Mouse (Mus musculus): Measurements from ENCODE around the gene Rnasel. TPM values are rescaled to one million over a fixed set of nuclear protein-coding genes. Genes with fewer than 3 reads are reported as not detected.
A peak's percentile ranks its signal among the peaks of the same experiment; 100 is the strongest.

The Rnasel gene
- polyA plus RNA-seq, 1 experiment from 2014 or later, result 49.9 TPM

- no peak overlapping the region for H3K27ac ChIP-seq (ENCODE audit: low read depth, low read length)
- no peak for ATAC-seq
Measured at GRCm38 (mm10) chr1:153704174-153704573, 45.1 kb upstream of the Rnasel start.

GRCm38 (mm10) chr1:153704996-153705395 lies 44.2 kb upstream of the Rnasel start:
- no peaks in the 10 kb centered on the region for H3K27me3 ChIP-seq (replicated peaks; ENCODE audit: control insufficient read depth, insufficient read depth, low read length)
- TF ChIP-seq CTCF (IDR thresholded peaks at IDR 0.05; ENCODE audit: low read depth), result no peak
- 0 out of 2 replicates have a peak, but pooled peaks have one; percentile 19 for ATAC-seq

More at GRCm38 (mm10) chr1:153704174-153704573, 45.1 kb upstream of the Rnasel start:
- H3K4me1 ChIP-seq (replicated peaks; ENCODE audit: control insufficient read depth, insufficient read depth, low read length), result no peaks in the 10 kb centered on the region
- no peaks in the 10 kb centered on the region for H3K27me3 ChIP-seq (replicated peaks; ENCODE audit: control insufficient read depth, insufficient read depth, low read length)
- H3K9me3 ChIP-seq (ENCODE audit: control insufficient read depth), result no peaks in the 10 kb centered on the region
- WGBS, result 30% methylated on average over 7 of the region's 7 CpGs
- no peak overlapping the region for H3K4me2 ChIP-seq (replicated peaks; ENCODE audit: low read depth)
- TF ChIP-seq CTCF (IDR thresholded peaks at IDR 0.05; ENCODE audit: low read depth), result no peak
- H3K4me3 ChIP-seq (ENCODE audit: low read depth, low read length), result no peak overlapping the region
- no peaks in the 10 kb centered on the region for H3K36me3 ChIP-seq (ENCODE audit: control insufficient read depth, insufficient read depth)
- no peak overlapping the region for H3K9ac ChIP-seq (ENCODE audit: low read depth, low read length)

GRCm38 (mm10) chr1:153708626-153709025 lies 40.6 kb upstream of the Rnasel start:
- Histone ChIP-seq H3K4me1 (replicated peaks; ENCODE audit: control insufficient read depth, insufficient read depth, low read length) (no peaks in the 10 kb centered on the region), H3K27me3 (replicated peaks; ENCODE audit: control insufficient read depth, insufficient read depth, low read length) (no peaks in the 10 kb centered on the region)
- TF ChIP-seq CTCF (IDR thresholded peaks at IDR 0.05; ENCODE audit: low read depth), result no peak

More at GRCm38 (mm10) chr1:153704996-153705395, 44.2 kb upstream of the Rnasel start:
- no peaks in the 10 kb centered on the region for H3K36me3 ChIP-seq (ENCODE audit: control insufficient read depth, insufficient read depth)
- H3K9ac ChIP-seq (ENCODE audit: low read depth, low read length), result no peak overlapping the region
- H3K9me3 ChIP-seq (ENCODE audit: control insufficient read depth), result no peaks in the 10 kb centered on the region
- H3K27ac ChIP-seq (ENCODE audit: low read depth, low read length), result no peak overlapping the region
- no peak overlapping the region for H3K4me2 ChIP-seq (replicated peaks; ENCODE audit: low read depth)
- no peak overlapping the region for H3K4me3 ChIP-seq (ENCODE audit: low read depth, low read length)
- H3K4me1 ChIP-seq (replicated peaks; ENCODE audit: control insufficient read depth, insufficient read depth, low read length), result no peaks in the 10 kb centered on the region
- 43% methylated on average over 3 of the region's 3 CpGs for WGBS

GRCm38 (mm10) chr1:153709451-153709850 lies 39.8 kb upstream of the Rnasel start:
- no peaks in the 10 kb centered on the region for H3K9me3 ChIP-seq (ENCODE audit: control insufficient read depth)
- no peak for ATAC-seq
- H3K4me1 ChIP-seq (replicated peaks; ENCODE audit: control insufficient read depth, insufficient read depth, low read length), result no peaks in the 10 kb centered on the region
- H3K9ac ChIP-seq (ENCODE audit: low read depth, low read length), result no peak overlapping the region
- TF ChIP-seq CTCF (IDR thresholded peaks at IDR 0.05; ENCODE audit: low read depth), result no peak
- 48% methylated on average over 5 of the region's 5 CpGs for WGBS
- H3K4me2 ChIP-seq (replicated peaks; ENCODE audit: low read depth), result no peak overlapping the region
- H3K27ac ChIP-seq (ENCODE audit: low read depth, low read length), result no peak overlapping the region
- no peaks in the 10 kb centered on the region for H3K27me3 ChIP-seq (replicated peaks; ENCODE audit: control insufficient read depth, insufficient read depth, low read length)
- H3K4me3 ChIP-seq (ENCODE audit: low read depth, low read length), result no peak overlapping the region
- no peaks in the 10 kb centered on the region for H3K36me3 ChIP-seq (ENCODE audit: control insufficient read depth, insufficient read depth)

More at GRCm38 (mm10) chr1:153708626-153709025, 40.6 kb upstream of the Rnasel start:
- H3K9ac ChIP-seq (ENCODE audit: low read depth, low read length), result no peak overlapping the region
- WGBS, result 85% methylated on average over 5 of the region's 5 CpGs
- no peak for ATAC-seq
- no peaks in the 10 kb centered on the region for H3K36me3 ChIP-seq (ENCODE audit: control insufficient read depth, insufficient read depth)
- no peaks in the 10 kb centered on the region for H3K9me3 ChIP-seq (ENCODE audit: control insufficient read depth)
- no peak overlapping the region for H3K4me2 ChIP-seq (replicated peaks; ENCODE audit: low read depth)
- H3K4me3 ChIP-seq (ENCODE audit: low read depth, low read length), result no peak overlapping the region
- H3K27ac ChIP-seq (ENCODE audit: low read depth, low read length), result no peak overlapping the region

GRCm38 (mm10) chr1:153711544-153712262 lies 37.5 kb upstream of the Rnasel start:
- Histone ChIP-seq H3K27ac (ENCODE audit: low read depth, low read length) (no peak overlapping the region), H3K27me3 (replicated peaks; ENCODE audit: control insufficient read depth, insufficient read depth, low read length) (no peaks in the 10 kb centered on the region), H3K4me2 (replicated peaks; ENCODE audit: low read depth) (no peak overlapping the region), H3K4me3 (ENCODE audit: low read depth, low read length) (no peak overlapping the region), H3K36me3 (ENCODE audit: control insufficient read depth, insufficient read depth) (no peaks in the 10 kb centered on the region), H3K9me3 (ENCODE audit: control insufficient read depth) (no peaks in the 10 kb centered on the region), H3K4me1 (replicated peaks; ENCODE audit: control insufficient read depth, insufficient read depth, low read length) (no peaks in the 10 kb centered on the region), H3K9ac (ENCODE audit: low read depth, low read length) (no peak overlapping the region)
- 58% methylated on average over 3 of the region's 3 CpGs for WGBS
- no peak for ATAC-seq
- TF ChIP-seq CTCF (IDR thresholded peaks at IDR 0.05; ENCODE audit: low read depth), result no peak

GRCm38 (mm10) chr1:153712633-153713032 lies 36.6 kb upstream of the Rnasel start:
- H3K36me3 ChIP-seq (ENCODE audit: control insufficient read depth, insufficient read depth), result no peaks in the 10 kb centered on the region
- no peak overlapping the region for H3K4me2 ChIP-seq (replicated peaks; ENCODE audit: low read depth)
- no peaks in the 10 kb centered on the region for H3K9me3 ChIP-seq (ENCODE audit: control insufficient read depth)
- no peaks in the 10 kb centered on the region for H3K4me1 ChIP-seq (replicated peaks; ENCODE audit: control insufficient read depth, insufficient read depth, low read length)
- H3K9ac ChIP-seq (ENCODE audit: low read depth, low read length), result no peak overlapping the region
- H3K27me3 ChIP-seq (replicated peaks; ENCODE audit: control insufficient read depth, insufficient read depth, low read length), result no peaks in the 10 kb centered on the region
- no peak overlapping the region for H3K27ac ChIP-seq (ENCODE audit: low read depth, low read length)
- no peak overlapping the region for H3K4me3 ChIP-seq (ENCODE audit: low read depth, low read length)
- 94% methylated on average over 2 of the region's 2 CpGs for WGBS
- TF ChIP-seq CTCF (IDR thresholded peaks at IDR 0.05; ENCODE audit: low read depth), result no peak
- no peak for ATAC-seq

Data from intestine, postnatal 0 days (tissue).